Mouse (Mus musculus) ES-Bruce4 (cell line): ENCODE data around the gene Clk3. TPM values are rescaled to one million over a fixed set of nuclear protein-coding genes. Genes with fewer than 3 reads are reported as not detected.

ENCODE experiments used
- H3K27ac ChIP-seq: 2 replicates; pipeline ENCODE4 v1.5.1; 2012; ENCODE audit warnings: low read length, inconsistent platforms; ENCODE audit not compliant: insufficient read depth
- H3K27me3 ChIP-seq: 2 replicates; pipeline ENCODE4 v1.6.1; 2012; ENCODE audit warnings: mild to moderate bottlenecking, low read length, inconsistent platforms; ENCODE audit not compliant: control insufficient read depth, poor library complexity, insufficient read depth, severe bottlenecking
- H3K36me3 ChIP-seq: 2 replicates; pipeline ENCODE4 v1.6.1; 2012; ENCODE audit warnings: inconsistent platforms, mild to moderate bottlenecking, low read length, moderate library complexity; ENCODE audit not compliant: control insufficient read depth, poor library complexity, insufficient read depth, severe bottlenecking
- H3K4me1 ChIP-seq: one replicate; pipeline ENCODE4 v1.8.1; 2011; ENCODE audit warnings: low read length; ENCODE audit not compliant: control insufficient read depth, insufficient read depth
- H3K4me3 ChIP-seq: 2 replicates; pipeline ENCODE4 v1.5.1; 2011; ENCODE audit warnings: low read depth, mild to moderate bottlenecking, low read length
- H3K9ac ChIP-seq: 2 replicates; pipeline ENCODE4 v1.6.1; 2012; ENCODE audit warnings: low read depth, mild to moderate bottlenecking, inconsistent platforms; ENCODE audit not compliant: poor library complexity, severe bottlenecking
- H3K9me3 ChIP-seq: replicated peaks from 2 replicates; pipeline ENCODE4 v1.6.1; 2012; ENCODE audit warnings: mild to moderate bottlenecking, low read length, inconsistent platforms; ENCODE audit not compliant: control insufficient read depth, poor library complexity, insufficient read depth, severe bottlenecking
- CTCF ChIP-seq: IDR thresholded peaks from one replicate; pipeline ENCODE4 v1.8.1; 2011; ENCODE audit warnings: low read depth, low read length
- EP300 ChIP-seq: IDR thresholded peaks from 2 replicates; pipeline ENCODE4 v1.6.1; 2011; ENCODE audit warnings: low read depth, low read length; ENCODE audit not compliant: insufficient read depth
- POLR2A ChIP-seq: IDR thresholded peaks from one replicate; pipeline ENCODE4 v1.8.1; 2011; ENCODE audit warnings: low read length; ENCODE audit not compliant: insufficient read depth
- polyA plus RNA-seq: library from polyadenylated mRNA; stranded (reverse); fragments of >200 nt; gene quantifications from 2 replicates; pipeline ENCODE4 v1.2.4, GENCODE M21; 2011; ENCODE audit warnings: low read depth; ENCODE audit not compliant: missing spikeins, insufficient read depth, insufficient read length

The Clk3 gene
- polyA plus RNA-seq, 1 experiment: 71.2 TPM

- no peak overlapping the region for H3K4me3 ChIP-seq
- no peaks in the 10 kb centered on the region for H3K27me3 ChIP-seq
- no peak overlapping the region for H3K27ac ChIP-seq
- no peaks in the 10 kb centered on the region for H3K36me3 ChIP-seq
- H3K9ac ChIP-seq: no peak overlapping the region
- no peak for TF ChIP-seq EP300
- no peak for TF ChIP-seq CTCF
- TF ChIP-seq POLR2A: no peak
- H3K4me1 ChIP-seq: no peaks in the 10 kb centered on the region
- no peaks in the 10 kb centered on the region for H3K9me3 ChIP-seq
Measured at GRCm38 (mm10) chr9:57775026-57775425, 9.4 kb upstream of the Clk3 start.

- H3K4me3 ChIP-seq: no peak overlapping the region
- H3K36me3 ChIP-seq: no peaks in the 10 kb centered on the region
- H3K9me3 ChIP-seq: no peaks in the 10 kb centered on the region
- no peak overlapping the region for H3K9ac ChIP-seq
- no peak for TF ChIP-seq CTCF
- no peak for TF ChIP-seq EP300
- no peak for TF ChIP-seq POLR2A
- no peaks in the 10 kb centered on the region for H3K27me3 ChIP-seq
- no peaks in the 10 kb centered on the region for H3K4me1 ChIP-seq
- H3K27ac ChIP-seq: no peak overlapping the region
Measured at GRCm38 (mm10) chr9:57774168-57774567, 8.5 kb upstream of the Clk3 start.

- H3K4me3 ChIP-seq: no peak overlapping the region
- H3K36me3 ChIP-seq: no peaks in the 10 kb centered on the region
- no peak for TF ChIP-seq POLR2A
- TF ChIP-seq CTCF: no peak
- no peak for TF ChIP-seq EP300
- H3K4me1 ChIP-seq: no peaks in the 10 kb centered on the region
- H3K27ac ChIP-seq: no peak overlapping the region
- H3K9me3 ChIP-seq: no peaks in the 10 kb centered on the region
- no peak overlapping the region for H3K9ac ChIP-seq
- H3K27me3 ChIP-seq: no peaks in the 10 kb centered on the region
Measured at GRCm38 (mm10) chr9:57773754-57774153, 8.1 kb upstream of the Clk3 start.

- H3K27me3 ChIP-seq: no peaks in the 10 kb centered on the region
- H3K4me1 ChIP-seq: no peaks in the 10 kb centered on the region
- no peak overlapping the region for H3K9ac ChIP-seq
- H3K4me3 ChIP-seq: no peak overlapping the region
- no peaks in the 10 kb centered on the region for H3K36me3 ChIP-seq
- no peak overlapping the region for H3K27ac ChIP-seq
- no peak for TF ChIP-seq POLR2A
- TF ChIP-seq CTCF: no peak
- TF ChIP-seq EP300: no peak
- no peaks in the 10 kb centered on the region for H3K9me3 ChIP-seq
Measured at GRCm38 (mm10) chr9:57770836-57771235, 5.2 kb upstream of the Clk3 start.

- no peak overlapping the region for H3K4me3 ChIP-seq
- TF ChIP-seq POLR2A: no peak
- no peak for TF ChIP-seq CTCF
- TF ChIP-seq EP300: no peak
- H3K36me3 ChIP-seq: no peaks in the 10 kb centered on the region
- H3K4me1 ChIP-seq: no peaks in the 10 kb centered on the region
- no peaks in the 10 kb centered on the region for H3K27me3 ChIP-seq
- H3K27ac ChIP-seq: no peak overlapping the region
- H3K9ac ChIP-seq: no peak overlapping the region
- H3K9me3 ChIP-seq: no peaks in the 10 kb centered on the region
Measured at GRCm38 (mm10) chr9:57770214-57770613, 4.6 kb upstream of the Clk3 start.

GRCm38 (mm10) chr9:57769539-57770069, 3.9 kb upstream of the Clk3 start:
- no peaks in the 10 kb centered on the region for H3K9me3 ChIP-seq
- no peaks in the 10 kb centered on the region for H3K36me3 ChIP-seq
- no peak overlapping the region for H3K4me3 ChIP-seq
- no peak overlapping the region for H3K9ac ChIP-seq
- no peaks in the 10 kb centered on the region for H3K4me1 ChIP-seq
- H3K27me3 ChIP-seq: no peaks in the 10 kb centered on the region
- H3K27ac ChIP-seq: no peak overlapping the region
- no peak for TF ChIP-seq POLR2A
- no peak for TF ChIP-seq EP300
- no peak for TF ChIP-seq CTCF
